Comparison of ENCODE assay signal across 8 mouse cellular contexts in the genomic region with DNA sequence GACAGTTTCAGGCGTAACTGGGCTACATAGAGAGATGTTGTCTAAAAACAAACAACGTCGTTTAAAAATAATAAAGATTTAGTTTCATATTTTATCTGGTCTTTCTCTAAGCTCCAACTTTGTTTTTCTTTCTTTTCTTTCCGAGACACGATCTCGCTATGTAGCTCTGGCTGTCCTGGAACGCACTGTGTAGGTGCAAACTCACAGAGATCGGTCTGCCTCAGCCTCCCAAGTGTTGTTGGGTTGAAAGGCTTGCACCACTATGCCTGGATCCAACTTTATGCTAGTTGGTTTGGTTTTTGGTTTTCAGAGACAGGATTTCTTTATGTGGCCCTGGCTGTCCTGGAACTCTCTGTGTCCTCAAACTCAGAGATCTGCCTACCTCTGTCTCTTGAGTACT. TPM values are rescaled to one million over a fixed set of nuclear protein-coding genes. Genes with fewer than 3 reads are reported as not detected.
A peak's percentile ranks its signal among the peaks of the same experiment; 100 is the strongest.
DNase-seq lines count a peak whose midpoint lies in the region; ATAC-seq and TF ChIP-seq lines count a peak whose summit lies in the region.
"Had no signal": no experiment of that assay in that cellular context is flagged by ENCODE, and none has a peak within 500 bp of the region (broad histone marks: within the 10 kb centered on the region; RNA-seq: fewer than 3 reads in every experiment).

No protein-coding gene starts in this region.

- peak overlapping the region; percentile 81 for H3K4me3 ChIP-seq in spleen, adult 2 months (ENCODE audit: extremely low read depth, insufficient read depth, insufficient read length)
- peak overlapping the region; percentile 99 for H3K4me3 ChIP-seq in forebrain, embryonic 12.5 days (replicated peaks)
- peak overlapping the region; percentile 95 for H3K4me3 ChIP-seq in limb, embryonic 15.5 days
- H3K4me3 ChIP-seq in stomach, embryonic 16.5 days (replicated peaks; ENCODE audit: low read length), result peak overlapping the region; percentile 93

- no peak for TF ChIP-seq POLR2A in spleen, adult 2 months (IDR thresholded peaks at IDR 0.05; ENCODE audit: low read depth, low read length)

- H3K9me3 ChIP-seq in forebrain, embryonic 12.5 days, result no peaks in the 10 kb centered on the region
- H3K9me3 ChIP-seq in limb, embryonic 15.5 days, result no peaks in the 10 kb centered on the region
- no peaks in the 10 kb centered on the region for H3K9me3 ChIP-seq in stomach, embryonic 16.5 days (replicated peaks; ENCODE audit: control insufficient read depth, low read length)

- peaks cover 3% of the 10 kb centered on the region for H3K4me1 ChIP-seq in spleen, adult 2 months (ENCODE audit: control insufficient read depth, insufficient read depth, insufficient read length)
- peaks cover 20% of the 10 kb centered on the region for H3K4me1 ChIP-seq in forebrain, embryonic 12.5 days
- H3K4me1 ChIP-seq in limb, embryonic 15.5 days, result peaks cover 13% of the 10 kb centered on the region
- peaks cover 3% of the 10 kb centered on the region for H3K4me1 ChIP-seq in stomach, embryonic 16.5 days (ENCODE audit: control insufficient read depth, insufficient read depth, low read length)

- 70% methylated on average over 8 of the region's 8 CpGs for WGBS in spleen, adult 2 months
- WGBS in forebrain, embryonic 12.5 days, result 85% methylated on average over 8 of the region's 8 CpGs
- WGBS in limb, embryonic 15.5 days, result 76% methylated on average over 8 of the region's 8 CpGs
- WGBS in stomach, embryonic 16.5 days, result 74% methylated on average over 8 of the region's 8 CpGs

- no peak overlapping the region for H3K27ac ChIP-seq in spleen, adult 2 months (ENCODE audit: insufficient read depth, low read length)
- H3K27ac ChIP-seq in forebrain, embryonic 12.5 days, result no peak overlapping the region
- peak overlapping the region; percentile 87; the same call in 1 of the 2 replicates for H3K27ac ChIP-seq in limb, embryonic 15.5 days
- H3K27ac ChIP-seq in stomach, embryonic 16.5 days (ENCODE audit: low read length), result peak overlapping the region; percentile 91

- H3K9ac ChIP-seq in forebrain, embryonic 12.5 days, result peak overlapping the region; percentile 50; the same call in 1 of the 2 replicates
- peak overlapping the region; percentile 17; the same call in 1 of the 2 replicates for H3K9ac ChIP-seq in limb, embryonic 15.5 days
- H3K9ac ChIP-seq in stomach, embryonic 16.5 days (ENCODE audit: low read length), result peak overlapping the region; percentile 71

- no peak for DNase-seq in spleen, adult 2 months (ENCODE audit: low read depth in 1 of 2, low spot score in 2 of 2)
- no peak for DNase-seq in spleen, adult 18-20 months
- DNase-seq in retina, embryonic 14.5 days (ENCODE audit: low spot score), result no peak
- no peak for DNase-seq in adrenal gland, adult 2 months
- DNase-seq: cerebellum, postnatal 25 days had no signal

- TF ChIP-seq CTCF in spleen, adult 2 months (IDR thresholded peaks at IDR 0.05; ENCODE audit: extremely low read depth, insufficient read depth, insufficient read length, insufficient replicate concordance), result no peak

- peak overlapping the region; percentile 83 for H3K4me2 ChIP-seq in forebrain, embryonic 12.5 days
- peak overlapping the region; percentile 50 for H3K4me2 ChIP-seq in limb, embryonic 15.5 days
- peak overlapping the region; percentile 58 for H3K4me2 ChIP-seq in stomach, embryonic 16.5 days (ENCODE audit: low read depth, low read length)

- H3K36me3 ChIP-seq in spleen, adult 2 months (ENCODE audit: control insufficient read depth, insufficient read depth, low read length), result peaks cover 2% of the 10 kb centered on the region; the same call in 1 of the 2 replicates
- H3K36me3 ChIP-seq in forebrain, embryonic 12.5 days (replicated peaks), result 0 out of 2 replicates have a peak, but pooled peaks cover 4% of the 10 kb centered on the region
- peaks cover 14% of the 10 kb centered on the region for H3K36me3 ChIP-seq in limb, embryonic 15.5 days
- H3K36me3 ChIP-seq in stomach, embryonic 16.5 days (ENCODE audit: control insufficient read depth, insufficient read depth, low read length), result peaks cover 8% of the 10 kb centered on the region

- no peak for ATAC-seq in forebrain, embryonic 12.5 days (ENCODE audit: low FRiP score)
- ATAC-seq in limb, embryonic 15.5 days (ENCODE audit: insufficient number of reproducible peaks, low FRiP score, low TSS enrichment, low read depth), result no peak
- ATAC-seq in stomach, embryonic 16.5 days (ENCODE audit: insufficient read depth, low FRiP score), result no peak

- no peaks in the 10 kb centered on the region for H3K27me3 ChIP-seq in spleen, adult 2 months (ENCODE audit: control insufficient read depth, insufficient read depth, low read length)
- H3K27me3 ChIP-seq in forebrain, embryonic 12.5 days, result no peaks in the 10 kb centered on the region
- H3K27me3 ChIP-seq in limb, embryonic 15.5 days, result no peaks in the 10 kb centered on the region
- no peaks in the 10 kb centered on the region for H3K27me3 ChIP-seq in stomach, embryonic 16.5 days (ENCODE audit: control insufficient read depth, insufficient read depth, low read length)

RNA-seq across cellular contexts. Expression of a gene that starts 0.8 kb away (rescaled TPM):
- polyA plus RNA-seq in spleen, adult 2 months (2012; rRNA removed), result 2.1 and 2.2 TPM in 2 replicates
- 10.7 and 11.0 TPM in 2 replicates for polyA plus RNA-seq in forebrain, embryonic 12.5 days (2016; fragmentation: Nextera tagmentation; extraction: Ambion mirVana)
- 11.1 and 11.3 TPM in 2 replicates for polyA plus RNA-seq in limb, embryonic 15.5 days (2015; fragmentation: Nextera tagmentation; extraction: Ambion mirVana)
- polyA plus RNA-seq in stomach, embryonic 16.5 days (2015; fragmentation: Nextera tagmentation; extraction: Ambion mirVana), result 10.4 and 11.8 TPM in 2 replicates
- 1 to 10 TPM; 6.6 to 8.1 TPM for total RNA-seq in adrenal gland, adult 2 months (2021)
- 1.2 and 1.7 TPM in 2 replicates for polyA plus RNA-seq in adrenal gland, adult 2 months (2012; rRNA removed)

RNA-seq across cellular contexts. Expression of a gene that starts 1.0 kb away (rescaled TPM):
- 5.4 and 5.9 TPM in 2 replicates for polyA plus RNA-seq in spleen, adult 2 months (2012; rRNA removed)
- polyA plus RNA-seq in forebrain, embryonic 12.5 days (2016; fragmentation: Nextera tagmentation; extraction: Ambion mirVana), result 65.2 and 69.9 TPM in 2 replicates
- 73.2 and 74.5 TPM in 2 replicates for polyA plus RNA-seq in limb, embryonic 15.5 days (2015; fragmentation: Nextera tagmentation; extraction: Ambion mirVana)
- 58.4 and 60.0 TPM in 2 replicates for polyA plus RNA-seq in stomach, embryonic 16.5 days (2015; fragmentation: Nextera tagmentation; extraction: Ambion mirVana)
- total RNA-seq in adrenal gland, adult 2 months (2021), result 10 to 100 TPM; 38.1 to 39.8 TPM
- polyA plus RNA-seq in adrenal gland, adult 2 months (2012; rRNA removed), result 3.3 and 4.0 TPM in 2 replicates

Comparison
In these comparisons a context has a peak if more than half of its experiments do, and no peak if none do; other contexts are left out.
1. H3K27ac ChIP-seq: peak in limb, embryonic 15.5 days (single experiment) and stomach, embryonic 16.5 days (single experiment); none in spleen, adult 2 months (single experiment) and forebrain, embryonic 12.5 days (single experiment).
2. H3K9ac ChIP-seq: peak in every context shown above with its lines; median percentile 71 in stomach, embryonic 16.5 days; 50 in forebrain, embryonic 12.5 days; 17 in limb, embryonic 15.5 days.
3. Peak in every context shown above with its lines, with median percentiles within 50 percentile points of each other: H3K4me3 ChIP-seq and H3K4me2 ChIP-seq.